Mouse (Mus musculus) neural tube, embryonic 12.5 days (tissue): ENCODE data around the gene Inka2. TPM values are rescaled to one million over a fixed set of nuclear protein-coding genes. Genes with fewer than 3 reads are reported as not detected.
A peak's percentile ranks its signal among the peaks of the same experiment; 100 is the strongest.

ENCODE experiments used
- ATAC-seq: fragments of 200-750 bp; cut with Nextera tagmentation; 2 replicates; pipeline ENCODE4 v1.8.0; 2017; ENCODE audit warnings: low read depth, mild to moderate bottlenecking, moderate TSS enrichment, moderate library complexity; ENCODE audit not compliant: low FRiP score
- H3K27ac ChIP-seq: fragments of 300-500 bp; sonication (generic); 2 replicates; pipeline ENCODE4 v1.5.1; 2016
- H3K27me3 ChIP-seq: fragments of 300-500 bp; sonication (generic); replicated peaks from 2 replicates; pipeline ENCODE4 v1.6.1; 2016; ENCODE audit warnings: mild to moderate bottlenecking
- H3K36me3 ChIP-seq: fragments of 300-500 bp; sonication (generic); 2 replicates; pipeline ENCODE4 v1.6.1; 2016; ENCODE audit warnings: mild to moderate bottlenecking
- H3K4me1 ChIP-seq: fragments of 300-500 bp; sonication (generic); 2 replicates; pipeline ENCODE4 v1.6.1; 2016
- H3K4me2 ChIP-seq: fragments of 300-500 bp; sonication (generic); replicated peaks from 2 replicates; pipeline ENCODE4 v1.6.1; 2016; ENCODE audit warnings: mild to moderate bottlenecking
- H3K4me3 ChIP-seq: fragments of 300-500 bp; sonication (generic); 2 replicates; pipeline ENCODE4 v1.5.1; 2016
- H3K9ac ChIP-seq: fragments of 300-500 bp; sonication (generic); 2 replicates; pipeline ENCODE4 v1.6.1; 2016; ENCODE audit warnings: mild to moderate bottlenecking
- H3K9me3 ChIP-seq: fragments of 300-500 bp; sonication (generic); 2 replicates; pipeline ENCODE4 v1.6.1; 2016; ENCODE audit warnings: mild to moderate bottlenecking
- WGBS: fragments of 180-500 bp; shearing (Covaris S2); methylation state at CpG from one replicate; pipeline ENCODE4 v1.1.7; 2016; 5-methylcytosine and 5-hydroxymethylcytosine counted together
- polyA plus RNA-seq: library from polyadenylated mRNA; unstranded; fragments of >200 nt; fragmentation: Nextera tagmentation; extraction: Ambion mirVana; gene quantifications from 2 replicates; pipeline ENCODE4 v1.2.1, GENCODE M21; 2016

The Inka2 gene
- polyA plus RNA-seq, 1 experiment from 2014 or later = 5.6 TPM

DNA sequence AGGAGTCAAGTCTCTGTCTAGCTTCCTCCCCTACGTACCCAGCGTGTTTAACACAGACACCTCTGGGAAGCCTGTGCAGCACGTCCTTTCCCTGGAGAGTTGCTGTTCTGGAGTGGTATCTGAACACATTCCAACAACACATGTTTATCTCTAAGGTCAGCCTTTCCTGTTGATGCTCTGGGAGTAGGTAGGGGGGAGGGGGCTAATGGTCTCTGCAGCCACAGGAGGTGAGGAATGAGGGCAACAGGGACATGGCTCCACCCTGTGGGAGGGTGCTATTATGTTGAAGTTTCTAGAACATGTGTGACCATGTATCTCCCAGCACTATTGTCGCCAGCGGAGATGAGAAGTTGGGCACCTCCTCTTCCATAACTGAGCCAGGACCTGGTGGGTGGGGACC, 3.0 kb upstream of the Inka2 start:
- Histone ChIP-seq H3K4me3 (no peak overlapping the region), H3K27ac (no peak overlapping the region), H3K36me3 (no peaks in the 10 kb centered on the region), H3K27me3 (peaks cover 32% of the 10 kb centered on the region), H3K4me2 (no peak overlapping the region), H3K9me3 (no peaks in the 10 kb centered on the region), H3K9ac (no peak overlapping the region), H3K4me1 (peaks cover 22% of the 10 kb centered on the region)
- 69% methylated on average over 5 of the region's 5 CpGs for WGBS
- no peak for ATAC-seq

DNA sequence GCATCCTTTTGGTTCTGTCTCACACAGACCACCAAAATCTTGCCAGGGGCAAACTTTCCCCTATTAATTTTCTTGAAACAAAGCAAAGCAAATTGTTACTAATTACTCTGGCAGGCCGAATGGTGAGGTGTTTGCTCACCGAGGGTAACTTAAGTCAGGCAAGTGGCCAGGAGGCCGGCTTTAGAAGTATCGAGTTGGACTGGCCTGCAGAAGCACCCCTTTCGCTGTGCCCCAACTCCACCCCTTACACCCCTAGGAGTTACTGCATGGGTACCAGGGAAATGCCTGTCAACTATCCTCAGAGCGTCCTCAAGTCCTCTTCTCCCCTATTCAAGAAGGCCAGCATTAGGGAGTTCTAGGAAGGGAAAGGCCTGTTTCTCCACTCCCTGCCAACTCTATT, 828 bp upstream of the Inka2 start:
- 47% methylated on average over 6 of the region's 6 CpGs for WGBS
- H3K4me2 ChIP-seq = peak overlapping the region; percentile 100; the same call in 1 of the 2 replicates
- no peak overlapping the region for H3K27ac ChIP-seq
- no peaks in the 10 kb centered on the region for H3K36me3 ChIP-seq
- ATAC-seq = no peak
- no peaks in the 10 kb centered on the region for H3K9me3 ChIP-seq
- H3K27me3 ChIP-seq = peaks cover 35% of the 10 kb centered on the region
- H3K9ac ChIP-seq = no peak overlapping the region
- peaks cover 16% of the 10 kb centered on the region for H3K4me1 ChIP-seq
- no peak overlapping the region for H3K4me3 ChIP-seq

DNA sequence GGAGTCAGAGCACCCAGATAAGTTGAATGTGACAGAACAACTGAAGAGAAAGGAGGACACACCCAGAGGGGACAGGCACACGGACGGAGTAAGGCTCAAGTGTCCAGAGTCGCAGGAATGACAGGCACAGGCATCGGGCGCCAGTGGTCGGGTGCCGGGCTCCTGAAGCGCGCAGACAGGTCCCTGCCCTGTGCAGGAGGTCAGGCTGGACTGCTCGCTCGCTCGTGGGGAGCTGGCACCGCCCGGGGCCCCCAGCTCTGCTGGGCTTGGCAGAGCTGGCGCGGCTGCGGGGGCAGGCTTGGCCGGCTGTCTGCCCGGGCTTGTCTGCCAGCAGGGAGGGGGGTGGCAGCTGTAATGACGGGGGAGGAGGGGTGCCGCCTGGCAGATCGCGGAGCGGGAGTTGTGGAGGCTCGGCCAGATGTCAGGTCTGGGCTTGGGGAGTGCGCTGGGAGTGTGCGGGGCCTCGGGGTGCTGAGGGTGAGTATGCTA, 706 bp downstream of the Inka2 start:
- Histone ChIP-seq H3K36me3 (no peaks in the 10 kb centered on the region), H3K4me1 (peaks cover 16% of the 10 kb centered on the region), H3K9ac (peak overlapping the region; percentile 69), H3K27me3 (peaks cover 35% of the 10 kb centered on the region), H3K4me3 (peak overlapping the region; percentile 56), H3K9me3 (no peaks in the 10 kb centered on the region), H3K4me2 (peak overlapping the region; percentile 100), H3K27ac (no peak overlapping the region)
- under 1% methylated on average over 28 of the region's 28 CpGs for WGBS
- peak; percentile 76 for ATAC-seq

DNA sequence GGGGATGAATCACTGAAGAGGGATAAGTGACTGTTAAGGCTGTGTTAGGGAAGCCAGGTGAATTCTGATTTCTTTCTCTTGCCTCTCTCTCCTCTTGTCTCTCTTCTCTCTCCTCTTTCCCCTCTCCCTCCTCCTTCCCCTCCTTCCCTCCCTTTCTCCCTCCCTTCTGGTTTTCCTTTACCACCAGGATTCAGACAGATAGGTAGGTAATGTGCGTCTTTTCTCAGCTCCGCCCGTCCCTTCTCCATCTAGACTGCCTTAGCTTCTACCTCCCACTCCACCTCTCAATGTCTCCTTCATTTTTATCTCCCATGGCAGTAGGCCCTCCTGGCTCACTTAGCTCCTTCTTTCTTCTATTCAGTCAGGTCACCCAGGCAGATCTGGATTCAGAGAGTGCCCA, 1.2 kb downstream of the Inka2 start:
- ATAC-seq = no peak
- Histone ChIP-seq H3K9ac (peak overlapping the region; percentile 69), H3K4me3 (peak overlapping the region; percentile 56), H3K36me3 (no peaks in the 10 kb centered on the region), H3K27ac (no peak overlapping the region), H3K27me3 (peaks cover 35% of the 10 kb centered on the region), H3K4me1 (peaks cover 16% of the 10 kb centered on the region), H3K9me3 (no peaks in the 10 kb centered on the region), H3K4me2 (peak overlapping the region; percentile 100)
- WGBS = 16% methylated on average over 3 of the region's 3 CpGs

DNA sequence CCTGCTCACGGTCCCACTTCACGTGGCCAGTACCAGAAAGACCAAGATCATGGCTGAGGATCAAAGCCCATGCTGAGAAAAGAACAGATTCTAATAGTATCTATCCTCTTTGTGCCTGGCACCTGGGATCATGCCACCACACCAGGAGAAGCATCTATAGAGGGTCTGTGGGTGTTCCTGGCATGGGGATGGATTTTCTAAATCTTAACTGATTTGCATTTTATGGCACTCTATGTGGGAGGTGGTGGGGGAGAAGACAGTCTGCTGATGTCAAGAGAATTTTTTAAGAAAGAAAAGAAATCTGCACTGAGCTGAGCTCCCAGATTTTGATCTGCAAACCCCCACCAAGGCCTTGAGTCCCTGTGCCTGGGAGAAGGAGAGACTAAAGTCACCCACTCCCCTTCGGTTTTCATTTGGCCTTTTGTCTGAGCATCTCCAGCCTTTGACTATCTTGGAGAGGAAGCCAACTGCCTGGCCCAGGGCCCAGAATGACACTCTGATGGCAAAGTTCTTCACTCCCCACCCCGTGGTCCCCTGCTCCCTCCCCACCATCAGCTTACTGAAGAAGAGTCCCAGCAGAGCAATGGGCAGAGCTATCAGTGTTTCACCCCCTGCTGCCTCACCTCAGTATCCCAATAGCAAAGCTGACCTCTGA, 2.1 kb downstream of the Inka2 start:
- H3K4me1 ChIP-seq = peaks cover 16% of the 10 kb centered on the region
- ATAC-seq = no peak
- WGBS = 33% methylated on average over 4 of the region's 4 CpGs
- H3K27ac ChIP-seq = no peak overlapping the region; the same call in 1 of the 2 replicates
- H3K4me3 ChIP-seq = no peak overlapping the region
- H3K36me3 ChIP-seq = no peaks in the 10 kb centered on the region
- H3K9ac ChIP-seq = no peak overlapping the region
- H3K27me3 ChIP-seq = peaks cover 32% of the 10 kb centered on the region
- no peaks in the 10 kb centered on the region for H3K9me3 ChIP-seq
- peak overlapping the region; percentile 100 for H3K4me2 ChIP-seq

DNA sequence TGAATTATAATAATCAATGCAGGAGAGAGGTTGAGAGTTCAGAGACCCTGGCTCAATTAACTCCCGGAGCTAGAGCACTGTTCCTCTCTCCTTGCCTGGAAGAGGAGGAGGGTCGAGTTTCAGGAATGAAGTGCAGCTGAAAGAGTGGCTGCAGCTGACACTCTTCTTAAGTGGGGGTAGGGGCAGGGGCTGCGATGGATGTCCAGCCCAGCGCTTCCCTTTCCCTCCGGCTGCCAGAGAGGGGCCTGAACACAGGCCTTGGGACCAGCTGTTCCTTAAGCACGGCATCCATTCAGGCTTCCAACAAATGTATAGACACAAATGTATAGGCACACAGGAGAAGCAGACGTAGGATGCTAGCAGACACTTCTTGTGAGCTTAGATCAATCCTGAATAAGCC, 3.2 kb downstream of the Inka2 start:
- H3K27ac ChIP-seq = no peak overlapping the region
- H3K27me3 ChIP-seq = peaks cover 32% of the 10 kb centered on the region
- H3K9ac ChIP-seq = peak overlapping the region; percentile 13; the same call in 1 of the 2 replicates
- H3K4me3 ChIP-seq = no peak overlapping the region
- H3K4me2 ChIP-seq = peak overlapping the region; percentile 20; the same call in 1 of the 2 replicates
- H3K9me3 ChIP-seq = no peaks in the 10 kb centered on the region
- peaks cover 16% of the 10 kb centered on the region for H3K4me1 ChIP-seq
- H3K36me3 ChIP-seq = no peaks in the 10 kb centered on the region
- WGBS = 17% methylated on average over 7 of the region's 7 CpGs
- no peak for ATAC-seq

DNA sequence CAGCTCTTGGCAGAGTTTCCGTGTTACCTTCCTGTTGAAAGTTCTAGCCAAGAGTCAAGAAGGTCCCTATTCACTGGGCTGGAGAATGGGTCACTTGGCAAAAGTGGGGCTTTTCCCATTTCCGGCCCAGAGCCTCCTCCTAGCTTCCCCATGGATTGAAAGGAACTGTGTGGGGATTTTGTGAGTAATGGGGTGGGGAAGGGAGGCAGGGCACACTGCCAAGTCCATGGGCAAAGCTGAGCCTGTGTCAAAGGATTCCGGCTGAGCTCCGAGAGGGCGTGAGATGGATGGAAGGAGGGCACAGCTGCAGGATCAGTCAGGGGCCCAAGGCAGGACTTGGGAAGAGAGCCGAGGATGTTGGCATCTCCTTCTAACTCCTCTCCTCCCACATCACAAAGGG, 5.8 kb downstream of the Inka2 start:
- Histone ChIP-seq H3K9me3 (no peaks in the 10 kb centered on the region), H3K9ac (no peak overlapping the region), H3K27ac (no peak overlapping the region), H3K36me3 (no peaks in the 10 kb centered on the region), H3K4me1 (peaks cover 14% of the 10 kb centered on the region), H3K27me3 (peaks cover 17% of the 10 kb centered on the region), H3K4me3 (no peak overlapping the region), H3K4me2 (no peak overlapping the region)
- 73% methylated on average over 6 of the region's 6 CpGs for WGBS
- ATAC-seq = no peak

DNA sequence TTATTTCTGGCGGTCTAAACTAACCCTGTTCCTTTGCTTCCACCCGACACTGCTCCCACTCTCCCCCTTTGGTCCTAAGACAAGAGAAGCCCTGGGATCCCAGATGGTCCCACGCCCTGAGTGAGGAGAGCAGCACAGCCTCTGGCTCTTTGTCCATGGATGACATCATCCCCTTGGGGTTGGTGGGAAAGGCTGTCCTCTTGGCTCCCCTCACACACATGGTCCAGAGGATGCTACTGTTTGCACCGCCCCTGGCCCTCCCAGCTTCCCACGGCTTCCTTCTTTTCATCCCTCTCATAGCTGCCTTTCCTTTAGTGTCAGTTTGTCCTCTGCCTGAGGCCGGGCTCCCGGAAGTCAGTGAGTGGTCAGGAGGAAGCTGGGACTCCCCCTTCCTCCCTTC, 7.3 kb downstream of the Inka2 start:
- ATAC-seq = no peak
- 71% methylated on average over 7 of the region's 7 CpGs for WGBS
- Histone ChIP-seq H3K9me3 (no peaks in the 10 kb centered on the region), H3K4me2 (no peak overlapping the region), H3K4me3 (no peak overlapping the region), H3K36me3 (no peaks in the 10 kb centered on the region), H3K27ac (no peak overlapping the region), H3K9ac (no peak overlapping the region), H3K27me3 (peaks cover 2% of the 10 kb centered on the region), H3K4me1 (peaks cover 15% of the 10 kb centered on the region)

DNA sequence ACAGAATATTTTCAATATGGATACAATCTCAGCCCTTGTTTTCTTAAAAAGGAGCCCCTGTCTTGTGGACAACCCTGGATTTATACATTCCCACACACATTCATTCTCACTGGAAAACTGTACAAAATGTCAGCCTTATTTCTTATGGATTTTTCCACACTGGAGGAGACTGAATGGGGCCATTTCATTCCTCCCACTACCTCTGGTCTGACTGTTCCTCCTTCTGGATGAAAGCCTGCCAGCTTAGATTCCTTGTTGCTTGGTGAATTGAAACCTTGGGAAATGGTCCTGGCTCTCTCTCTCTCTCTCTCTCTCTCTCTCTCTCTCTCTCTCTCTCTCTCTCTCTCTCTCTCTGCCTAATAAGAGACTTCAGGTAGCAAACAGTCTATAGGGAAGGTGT, 8.4 kb downstream of the Inka2 start:
- no peaks in the 10 kb centered on the region for H3K36me3 ChIP-seq
- no peak overlapping the region for H3K9ac ChIP-seq
- H3K27ac ChIP-seq = no peak overlapping the region
- peaks cover 20% of the 10 kb centered on the region for H3K4me1 ChIP-seq
- H3K27me3 ChIP-seq = no peaks in the 10 kb centered on the region
- no peaks in the 10 kb centered on the region for H3K9me3 ChIP-seq
- no peak for ATAC-seq
- no peak overlapping the region for H3K4me3 ChIP-seq
- H3K4me2 ChIP-seq = no peak overlapping the region

DNA sequence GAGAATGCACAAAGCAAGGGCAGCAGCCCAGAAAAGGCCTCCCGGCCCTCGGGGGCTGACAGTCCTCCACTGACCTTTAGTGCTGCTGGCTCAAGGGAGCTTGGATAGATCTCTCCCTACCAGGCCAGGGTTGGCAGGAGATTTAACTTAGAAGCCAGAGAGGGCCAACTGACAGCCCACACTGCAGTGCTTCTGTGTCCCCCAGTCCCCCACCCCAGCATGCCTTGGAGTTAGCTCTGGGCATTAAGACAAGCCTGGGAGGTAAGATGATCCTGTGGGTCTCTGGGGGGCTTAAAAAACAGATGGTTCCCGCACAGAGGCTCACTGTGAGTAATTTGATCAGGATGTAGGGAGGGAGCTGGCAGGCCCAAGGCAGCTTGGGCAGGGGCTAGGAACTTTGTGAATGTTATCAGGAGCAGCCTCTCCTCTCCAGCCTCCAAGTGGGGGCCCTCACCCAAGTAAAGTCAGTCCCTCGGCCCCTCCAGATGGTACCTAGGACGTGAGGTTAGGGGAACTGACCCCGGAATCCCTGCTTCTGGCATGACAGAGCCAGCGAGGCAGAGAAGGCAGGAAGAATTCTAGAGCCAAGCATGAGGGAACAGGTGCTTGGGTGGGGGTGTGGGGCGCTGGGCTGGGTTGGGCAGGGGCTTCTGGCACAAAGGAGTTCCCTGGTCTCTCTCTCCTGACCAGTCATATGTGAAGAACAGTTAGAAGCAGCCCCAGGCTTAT, 9.9 kb downstream of the Inka2 start:
- H3K27me3 ChIP-seq = no peaks in the 10 kb centered on the region
- H3K9ac ChIP-seq = peak overlapping the region; percentile 13; the same call in 1 of the 2 replicates
- H3K27ac ChIP-seq = 0 out of 2 replicates have a peak overlapping the region, but pooled peaks have one; percentile 16
- peaks cover 29% of the 10 kb centered on the region for H3K4me1 ChIP-seq
- 22% methylated on average over 8 of the region's 8 CpGs for WGBS
- no peaks in the 10 kb centered on the region for H3K9me3 ChIP-seq
- no peak overlapping the region for H3K4me3 ChIP-seq
- ATAC-seq = peak; percentile 15; the same call in 1 of the 2 replicates
- no peaks in the 10 kb centered on the region for H3K36me3 ChIP-seq
- peak overlapping the region; percentile 14; the same call in 1 of the 2 replicates for H3K4me2 ChIP-seq

DNA sequence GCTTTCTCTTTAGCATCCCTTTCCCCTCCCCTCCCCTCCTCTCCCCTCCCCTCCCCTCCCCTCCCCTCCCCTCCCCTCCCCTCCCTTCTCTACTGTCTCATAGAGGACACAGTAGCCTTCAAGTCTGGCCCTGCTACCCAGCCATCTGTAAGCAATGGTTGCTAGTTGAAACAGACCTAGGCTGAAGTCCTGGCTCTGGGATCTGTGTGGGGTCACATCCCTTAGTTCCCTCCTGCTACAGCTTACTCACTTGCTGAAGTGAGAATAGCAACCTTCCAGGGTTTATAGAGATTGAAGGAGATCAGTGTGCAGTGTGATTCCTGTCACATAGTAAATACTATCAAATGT, 10.4 kb downstream of the Inka2 start:
- no peak for ATAC-seq
- Histone ChIP-seq H3K4me1 (peaks cover 29% of the 10 kb centered on the region), H3K9me3 (no peaks in the 10 kb centered on the region), H3K9ac (no peak overlapping the region), H3K4me3 (no peak overlapping the region), H3K36me3 (no peaks in the 10 kb centered on the region), H3K27me3 (no peaks in the 10 kb centered on the region), H3K4me2 (no peak overlapping the region), H3K27ac (no peak overlapping the region)

DNA sequence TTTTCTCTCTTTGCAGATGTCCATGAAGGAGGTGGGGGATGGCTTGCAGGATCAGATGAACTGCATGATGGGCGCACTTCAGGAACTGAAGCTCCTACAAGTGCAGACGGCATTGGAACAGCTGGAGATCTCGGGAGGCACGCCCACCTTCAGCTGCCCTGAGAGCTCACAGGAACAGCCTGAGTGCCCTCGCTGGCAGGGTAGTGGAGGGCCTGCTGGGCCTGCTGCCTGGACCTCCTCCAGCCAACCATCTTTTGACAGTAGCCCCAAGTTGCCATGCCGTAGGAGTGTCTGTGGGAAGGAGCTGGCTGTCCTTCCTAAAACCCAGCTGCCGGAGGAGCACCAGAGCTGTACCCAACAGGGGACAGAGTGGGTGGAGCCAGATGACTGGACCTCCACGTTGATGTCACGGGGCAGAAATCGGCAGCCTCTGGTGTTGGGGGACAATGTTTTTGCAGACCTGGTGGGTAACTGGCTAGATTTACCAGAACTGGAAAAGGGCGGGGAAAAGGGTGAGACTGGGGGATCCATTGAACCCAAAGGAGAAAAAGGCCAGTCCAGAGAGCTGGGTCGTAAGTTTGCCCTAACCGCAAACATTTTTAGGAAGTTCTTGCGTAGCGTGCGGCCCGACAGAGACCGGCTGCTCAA, 12.1 kb downstream of the Inka2 start:
- peaks cover 29% of the 10 kb centered on the region for H3K4me1 ChIP-seq
- no peak for ATAC-seq
- H3K9me3 ChIP-seq = no peaks in the 10 kb centered on the region
- 60% methylated on average over 18 of the region's 18 CpGs for WGBS
- H3K4me3 ChIP-seq = no peak overlapping the region
- H3K4me2 ChIP-seq = no peak overlapping the region
- H3K9ac ChIP-seq = no peak overlapping the region
- H3K27ac ChIP-seq = no peak overlapping the region
- H3K36me3 ChIP-seq = no peaks in the 10 kb centered on the region
- H3K27me3 ChIP-seq = no peaks in the 10 kb centered on the region
